Mouse (Mus musculus): Measurements from ENCODE around the gene Gfod1.

Gene Gfod1

GRCm38 (mm10) chr13:43261287-43261686, 42.7 kb downstream of the Gfod1 start:
- no peak for DNase-seq

DNA sequence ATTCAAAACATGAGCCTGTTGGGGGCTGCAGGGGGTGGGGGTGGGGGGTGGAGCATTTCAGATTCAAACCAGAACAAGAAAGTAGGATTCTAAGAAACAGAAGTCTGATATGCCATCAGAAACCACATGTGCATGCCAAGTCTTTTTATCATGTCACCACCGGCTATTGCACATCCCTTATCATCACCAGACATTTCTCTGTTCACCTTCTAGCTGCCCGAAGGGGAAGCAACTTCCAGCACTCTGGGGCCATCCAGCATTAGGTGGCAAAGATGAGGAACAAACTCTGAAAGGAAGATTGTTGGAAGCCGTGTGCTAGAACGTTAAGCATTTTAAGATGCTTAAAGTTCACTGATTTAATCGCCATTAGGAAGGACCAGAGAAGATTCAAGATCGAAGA, 43.2 kb downstream of the Gfod1 start:
- no peak for DNase-seq

DNA sequence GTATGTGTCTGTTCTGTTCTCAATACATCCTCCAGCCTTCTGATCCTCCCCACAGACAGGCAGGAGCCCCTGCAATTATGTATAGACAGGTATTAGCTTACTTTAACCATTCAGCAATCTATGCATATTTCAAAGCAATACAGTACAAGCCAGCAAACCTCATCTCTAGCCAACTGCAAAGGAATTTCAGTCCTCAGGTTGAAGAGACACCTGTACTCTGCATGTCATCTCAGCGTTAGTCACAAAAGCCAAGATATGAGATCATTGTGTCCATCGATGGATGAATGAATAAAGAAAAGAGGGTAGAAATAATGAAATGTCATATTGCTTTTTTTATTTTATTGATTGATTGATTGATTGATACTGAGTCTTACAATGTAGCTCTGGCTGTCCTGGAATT, 47.5 kb downstream of the Gfod1 start:
- no peak for DNase-seq

DNA sequence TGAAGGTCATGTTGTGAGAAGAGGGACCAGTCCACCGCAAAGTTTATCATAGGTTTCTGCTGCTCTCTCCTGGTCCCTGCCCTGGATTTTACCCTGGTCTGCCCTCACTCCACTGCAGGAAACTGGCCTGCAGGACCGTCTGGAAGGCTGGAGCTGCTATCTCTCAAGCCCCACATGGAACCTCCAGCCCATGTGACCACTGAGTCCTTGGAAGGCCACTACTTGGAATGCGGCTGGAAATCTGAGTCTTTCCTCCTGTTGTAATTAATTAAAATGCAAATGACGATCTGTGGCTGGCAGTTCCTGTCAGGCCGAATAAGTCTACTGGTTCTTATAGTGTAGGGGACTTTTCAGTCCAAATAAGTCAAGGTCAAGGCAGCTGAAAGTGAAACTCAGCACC, 50.4 kb downstream of the Gfod1 start:
- DNase-seq, result peak; percentile 42 to 68

DNA sequence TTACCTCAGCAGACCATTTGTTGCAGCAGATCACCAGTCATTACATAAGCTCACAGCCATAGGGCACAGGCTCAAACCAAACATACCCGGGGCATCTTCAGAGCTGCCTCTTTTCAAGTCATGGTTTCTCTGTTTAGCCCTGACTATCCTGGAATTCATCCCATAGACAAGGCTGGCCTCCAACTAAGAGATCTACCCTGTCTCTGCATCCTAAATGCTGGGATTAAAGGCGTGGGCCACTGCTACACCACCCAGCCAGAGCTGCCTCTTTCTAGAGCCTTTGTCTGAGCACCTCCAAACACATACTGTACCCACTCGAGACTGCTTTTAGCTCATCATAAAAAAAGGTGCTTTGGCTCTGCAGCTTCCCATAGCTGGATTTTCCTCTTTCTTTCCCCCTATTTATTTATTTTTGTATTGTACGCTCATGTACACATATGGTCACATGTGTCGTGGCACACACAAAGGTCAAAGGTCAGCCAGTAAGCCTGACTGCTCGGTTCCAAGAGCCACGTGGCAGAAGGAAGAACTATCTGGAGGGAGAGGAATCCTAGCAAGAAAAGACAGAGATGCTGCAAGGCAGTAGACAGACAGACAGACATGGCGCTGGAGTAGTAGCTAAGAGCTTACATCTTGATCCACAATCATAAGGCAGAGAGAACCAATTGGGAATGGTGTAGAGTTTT, 51.7 kb downstream of the Gfod1 start:
- no peak for DNase-seq

DNA sequence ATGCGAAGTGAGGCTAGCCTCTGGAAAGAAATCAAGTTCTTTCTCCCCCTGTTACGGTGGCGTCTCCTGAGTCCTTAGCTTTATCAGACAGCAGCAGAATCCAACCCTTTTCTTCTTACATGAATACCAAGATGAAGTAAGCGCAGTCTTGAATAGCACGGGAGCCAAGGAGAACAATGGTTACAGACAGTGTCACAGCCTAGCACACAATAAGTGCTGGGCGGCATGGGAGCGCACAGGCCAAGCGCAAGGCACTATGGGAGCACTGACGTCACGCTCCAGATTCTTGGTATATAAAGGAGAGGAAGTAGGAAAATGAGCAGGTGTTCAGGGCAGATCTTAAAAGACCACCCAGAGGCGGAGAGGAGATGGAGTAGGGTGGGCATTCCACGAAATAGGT, 52.6 kb downstream of the Gfod1 start:
- DNase-seq, result no peak

- no peak for DNase-seq
Measured at GRCm38 (mm10) chr13:43250653-43251052, 53.3 kb downstream of the Gfod1 start.

DNA sequence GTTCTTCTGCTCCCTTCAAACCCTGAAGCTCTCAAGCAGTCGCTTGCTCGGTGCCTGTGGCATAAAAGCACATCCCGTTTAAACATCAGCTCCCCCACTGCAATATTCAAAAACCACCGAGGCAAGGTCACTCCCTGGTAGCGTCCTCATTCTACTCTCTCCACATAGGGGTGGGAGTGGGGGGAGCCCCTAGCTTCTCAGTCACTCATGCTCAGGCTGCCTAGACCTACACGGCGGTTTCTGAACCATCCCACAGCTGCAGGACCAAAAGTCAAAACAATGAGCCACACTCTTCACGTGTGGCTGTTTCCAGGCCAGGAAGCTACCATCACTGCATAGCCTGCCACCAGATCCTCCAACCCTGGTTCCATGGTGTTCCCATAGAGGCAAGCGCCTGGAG, 53.9 kb downstream of the Gfod1 start:
- no peak for DNase-seq

DNA sequence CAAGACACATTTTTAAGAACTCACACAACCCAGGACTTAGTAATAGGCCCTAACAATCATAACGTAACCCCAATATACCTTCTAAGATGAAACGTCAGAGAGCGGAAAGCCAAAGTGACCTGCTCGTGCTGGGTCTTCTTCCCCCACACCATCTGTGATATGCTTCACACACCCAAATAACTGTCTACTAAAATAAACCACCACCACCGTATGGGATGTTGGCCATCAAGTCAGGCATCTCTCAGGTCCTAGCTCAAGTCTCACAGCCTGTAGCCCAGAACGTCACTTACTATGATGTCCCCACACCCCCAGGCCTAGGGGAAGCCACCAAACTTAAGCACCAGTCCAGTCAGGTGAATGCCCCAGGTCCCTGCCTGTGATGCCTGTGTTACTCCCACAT, 55.6 kb downstream of the Gfod1 start:
- DNase-seq, result no peak

- no peak for DNase-seq
Measured at GRCm38 (mm10) chr13:43246876-43247275, 57.1 kb downstream of the Gfod1 start.

GRCm38 (mm10) chr13:43243793-43244192, 60.2 kb downstream of the Gfod1 start:
- peak in 1 of 2 experiments; percentile 39 for DNase-seq

GRCm38 (mm10) chr13:43243240-43243639, 60.7 kb downstream of the Gfod1 start:
- DNase-seq, result no peak

DNA sequence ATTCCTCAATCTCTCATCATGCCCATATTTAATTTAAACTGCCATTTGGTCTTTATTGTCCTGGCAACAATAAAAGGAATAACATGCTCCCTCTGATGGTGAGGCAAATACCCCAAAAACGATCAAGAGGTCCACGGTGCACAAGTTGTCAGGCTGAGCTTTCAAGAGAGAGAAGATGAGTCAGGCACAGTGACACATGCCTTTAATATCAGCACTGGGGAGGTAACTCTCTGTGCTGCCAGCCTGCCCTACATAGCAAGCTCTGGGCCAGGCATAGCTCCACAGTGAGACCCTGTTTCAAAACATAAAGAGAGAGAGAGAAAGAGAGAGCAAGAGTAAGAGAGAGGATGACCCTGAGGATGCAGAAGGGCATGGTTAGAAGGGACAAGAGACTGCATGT, 62.2 kb downstream of the Gfod1 start:
- DNase-seq, result no peak

- peak in 1 of 2 experiments; percentile 47 for DNase-seq
Measured at GRCm38 (mm10) chr13:43241069-43241468, 62.9 kb downstream of the Gfod1 start.

- DNase-seq, result peak; percentile 46 to 67
Measured at GRCm38 (mm10) chr13:43239790-43240216, 64.2 kb downstream of the Gfod1 start.

DNA sequence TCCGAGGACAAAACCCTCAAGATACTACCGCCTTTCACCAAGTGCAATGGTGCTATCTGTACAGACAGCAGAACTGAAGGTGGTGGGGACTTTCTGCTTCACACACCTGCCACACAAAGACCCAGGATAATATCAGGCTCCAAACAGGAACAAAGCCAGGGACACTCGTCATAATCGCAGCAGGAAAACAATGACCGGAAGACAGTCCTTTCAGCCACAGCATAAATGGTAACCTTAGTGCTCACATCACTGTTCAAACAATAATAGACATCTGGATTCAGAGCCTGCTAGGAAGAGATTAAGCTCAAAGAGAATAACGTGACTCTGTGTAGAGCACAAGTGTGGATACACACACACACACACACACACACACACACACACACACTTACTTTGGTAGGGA, 67.3 kb downstream of the Gfod1 start:
- DNase-seq, result peak in 1 of 2 experiments; percentile 33

GRCm38 (mm10) chr13:43235982-43236381, 68.0 kb downstream of the Gfod1 start:
- no peak for DNase-seq

DNA sequence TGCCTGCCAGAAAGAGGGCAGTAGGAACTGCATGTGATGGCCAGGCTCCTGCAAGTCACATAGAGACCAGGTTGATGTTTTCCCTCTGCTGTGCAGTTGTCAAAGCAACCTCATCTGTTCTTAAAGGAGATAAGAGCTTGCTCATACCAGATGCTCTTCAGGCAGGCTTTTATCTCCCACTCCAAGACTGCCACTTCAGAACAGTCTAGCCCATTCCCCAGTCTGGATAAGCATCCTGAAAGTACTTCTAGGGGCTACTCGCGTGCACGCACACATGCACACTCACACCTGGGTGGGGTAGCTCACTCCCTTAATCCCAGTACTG, 68.4 kb downstream of the Gfod1 start:
- DNase-seq, result no peak

- DNase-seq, result no peak
Measured at GRCm38 (mm10) chr13:43234869-43235585, 68.9 kb downstream of the Gfod1 start.

DNA sequence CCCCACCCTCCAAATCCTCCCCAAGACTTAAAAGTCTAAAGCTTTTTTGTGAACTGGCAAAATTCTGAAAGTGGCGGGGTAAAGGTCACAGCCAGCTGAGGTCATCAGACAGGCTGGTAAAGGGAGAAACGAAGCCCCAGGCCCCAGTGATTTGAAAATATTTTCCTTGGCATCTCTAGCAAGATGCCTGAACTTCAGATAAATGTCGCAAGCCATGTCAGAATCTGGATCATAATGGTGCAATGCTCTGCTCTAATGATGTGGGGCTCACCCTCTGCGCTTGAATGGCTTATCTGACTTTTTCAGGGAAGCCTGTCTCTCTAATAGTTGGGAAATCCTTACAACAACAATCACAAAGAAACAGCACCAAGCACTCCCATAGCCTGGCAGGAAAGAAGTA, 70.6 kb downstream of the Gfod1 start:
- no peak for DNase-seq

DNA sequence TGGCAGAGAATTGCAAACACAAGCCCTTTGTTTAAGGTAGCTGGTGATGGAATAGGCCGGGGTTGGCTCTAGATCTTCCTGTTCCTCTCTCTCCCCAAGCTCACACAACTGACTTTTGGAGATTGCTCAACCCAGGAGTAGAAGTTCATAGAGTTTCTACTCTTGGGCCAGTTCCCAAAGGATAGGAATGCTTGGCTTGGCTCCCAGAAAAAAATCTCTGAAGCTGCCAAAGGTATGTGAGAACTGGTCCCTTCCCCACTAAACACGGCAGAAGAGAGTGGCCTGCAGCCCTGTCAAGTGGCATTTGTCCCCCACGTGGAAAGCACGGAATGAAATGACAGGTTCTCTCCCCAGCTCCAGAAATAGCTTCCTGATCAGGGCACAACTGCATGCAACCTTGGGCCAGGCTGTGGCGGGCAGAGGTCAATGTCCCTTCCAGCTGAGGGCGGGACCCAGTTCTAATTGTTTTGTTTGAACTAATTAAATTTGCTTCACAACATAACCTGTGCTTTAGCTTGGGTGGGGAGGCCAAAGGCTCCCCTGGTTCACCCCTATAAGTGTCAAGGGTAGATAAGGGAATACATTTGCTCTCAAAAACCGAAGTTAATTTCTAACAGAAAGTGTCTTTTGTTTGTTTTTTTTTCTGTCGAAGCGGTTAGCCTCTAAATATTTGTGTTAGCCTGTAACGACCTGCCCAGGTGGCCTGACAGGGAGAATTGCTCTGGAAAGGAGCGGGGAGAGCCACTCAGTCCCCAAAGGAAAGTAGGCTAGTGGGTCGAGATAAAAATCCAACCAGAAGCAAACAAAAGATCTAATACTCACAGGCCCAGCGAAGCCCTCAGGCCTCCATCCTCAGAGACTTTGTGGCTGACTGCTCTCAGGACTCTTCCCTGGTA, 71.8 kb downstream of the Gfod1 start:
- DNase-seq, result peak; percentile 38 to 64

DNA sequence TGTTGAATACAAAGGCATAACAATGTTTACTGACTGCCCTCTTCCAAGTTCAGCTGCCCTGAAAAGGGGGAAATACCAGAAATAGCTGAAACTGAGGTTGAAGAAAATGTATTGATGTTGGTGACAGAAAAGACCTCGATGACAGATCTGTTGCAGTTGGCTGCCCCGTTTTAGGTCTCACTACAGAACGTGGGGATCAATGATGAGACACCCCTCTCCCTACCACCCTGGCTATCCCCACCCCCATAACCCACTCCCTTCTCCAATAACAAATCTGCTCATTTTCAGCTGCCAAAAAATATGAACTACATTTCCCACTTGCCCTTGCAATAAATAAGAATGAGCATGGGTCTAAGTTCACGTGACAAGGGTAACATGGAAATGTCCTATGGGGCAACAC, 73.1 kb downstream of the Gfod1 start:
- DNase-seq, result no peak

- no peak for DNase-seq
Measured at GRCm38 (mm10) chr13:43230238-43230637, 73.7 kb downstream of the Gfod1 start.

- DNase-seq, result no peak
Measured at GRCm38 (mm10) chr13:43229767-43230166, 74.2 kb downstream of the Gfod1 start.

All from kidney, postnatal 4 days (tissue).